Mouse (Mus musculus): Measurements from ENCODE around the gene Cpe. TPM values are rescaled to one million over a fixed set of nuclear protein-coding genes. Genes with fewer than 3 reads are reported as not detected.

Cpe gene
- polyA plus RNA-seq, 1 experiment from 2014 or later: 723 TPM

DNA sequence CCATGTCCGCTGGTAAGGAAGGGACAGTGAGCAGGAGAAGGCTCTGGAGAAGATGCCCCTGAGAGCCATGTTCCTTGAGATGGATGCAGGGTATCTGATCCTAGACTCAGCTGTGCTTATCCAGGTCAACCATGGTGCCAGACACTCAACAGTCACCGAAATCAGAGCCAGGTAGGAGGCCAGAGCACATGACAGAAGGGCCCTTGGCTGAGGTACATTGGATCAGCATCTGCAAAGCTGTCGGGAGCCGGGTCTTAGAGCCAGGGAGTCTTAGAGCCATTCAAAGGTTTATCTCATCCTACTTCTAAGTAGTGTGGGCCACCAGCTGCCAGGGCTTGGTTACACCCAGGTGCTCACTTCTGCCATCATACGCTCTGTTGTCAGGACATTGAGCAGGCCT lies 46.4 kb downstream of the Cpe start:
- Histone ChIP-seq H3K36me3 (no peaks in the 10 kb centered on the region), H3K4me3 (no peak overlapping the region), H3K9ac (no peak overlapping the region), H3K27ac (replicated peaks) (no peak overlapping the region), H3K4me2 (no peak overlapping the region), H3K9me3 (no peaks in the 10 kb centered on the region), H3K4me1 (replicated peaks) (peaks cover 10% of the 10 kb centered on the region), H3K27me3 (no peaks in the 10 kb centered on the region)
- WGBS: 97% methylated on average over 5 of the region's 5 CpGs
- no peak for ATAC-seq (ENCODE audit: low FRiP score, low read depth)

DNA sequence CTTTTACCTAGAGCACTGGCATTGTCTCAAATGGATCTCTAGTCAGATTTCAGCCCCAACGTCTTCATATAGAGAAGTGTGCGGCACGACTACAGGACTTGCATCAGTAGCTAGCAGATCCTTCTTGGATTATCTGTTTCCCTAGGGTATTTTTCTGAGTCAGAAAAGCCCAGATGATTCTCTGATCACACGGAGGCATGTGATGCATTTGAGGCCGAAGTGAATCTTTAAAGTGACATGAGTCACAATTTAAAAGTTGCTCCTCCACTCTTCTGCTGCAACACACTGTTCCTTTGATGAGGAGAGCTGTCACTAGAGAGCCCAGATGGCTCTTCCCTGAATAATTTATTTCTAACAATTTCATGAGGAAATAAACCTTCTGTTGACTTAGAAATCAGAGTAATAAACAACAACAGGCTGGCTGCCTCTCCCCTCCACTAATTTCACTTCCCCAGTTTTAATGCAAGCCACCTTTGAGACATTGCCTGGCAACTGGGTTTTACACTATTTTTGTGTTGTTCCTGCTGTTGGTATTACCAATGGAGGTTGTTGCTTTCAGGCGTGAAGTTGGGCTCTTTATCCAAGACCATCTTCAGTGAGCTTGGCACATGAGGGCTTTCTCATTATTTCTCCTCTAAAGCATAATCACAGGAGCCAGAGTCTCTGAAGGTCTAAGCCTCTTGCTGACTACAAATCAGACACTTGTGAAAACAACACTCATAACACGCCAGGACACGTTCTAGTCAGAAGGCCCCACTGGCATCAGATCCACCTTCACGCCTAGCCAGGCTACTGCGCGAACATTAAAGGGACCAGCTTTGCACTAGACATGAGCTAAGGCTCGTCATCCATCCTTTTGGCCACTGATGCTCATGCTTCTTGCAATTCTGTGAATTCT lies 48.5 kb downstream of the Cpe start:
- Histone ChIP-seq H3K27me3 (no peaks in the 10 kb centered on the region), H3K9me3 (no peaks in the 10 kb centered on the region), H3K4me3 (no peak overlapping the region), H3K4me2 (no peak overlapping the region), H3K4me1 (replicated peaks) (peaks cover 10% of the 10 kb centered on the region), H3K9ac (no peak overlapping the region), H3K27ac (replicated peaks) (no peak overlapping the region; the same call in 1 of the 2 replicates), H3K36me3 (no peaks in the 10 kb centered on the region)
- 83% methylated on average over 12 of the region's 12 CpGs for WGBS
- ATAC-seq (ENCODE audit: low FRiP score, low read depth): no peak

DNA sequence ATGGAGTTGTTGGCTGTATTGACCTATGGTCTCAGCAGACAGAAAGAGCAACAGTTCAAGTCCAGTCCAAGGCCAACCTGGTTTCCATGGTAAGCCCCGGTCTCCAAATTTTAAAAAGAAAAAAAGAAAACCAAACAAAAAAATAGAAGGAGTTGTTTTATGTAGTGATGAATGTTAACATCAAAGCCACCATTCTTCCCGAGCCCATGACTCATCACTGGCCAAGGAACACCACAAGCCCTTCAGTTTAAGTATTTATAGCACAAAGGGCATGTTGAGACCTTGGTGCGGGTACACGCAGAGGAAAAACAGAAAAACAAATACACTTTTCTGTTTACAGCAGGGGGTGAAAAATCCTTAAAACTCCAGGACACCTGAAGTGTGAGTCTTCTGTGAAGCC lies 49.5 kb downstream of the Cpe start:
- Histone ChIP-seq H3K9ac (no peak overlapping the region), H3K4me1 (replicated peaks) (peaks cover 10% of the 10 kb centered on the region), H3K36me3 (no peaks in the 10 kb centered on the region), H3K27ac (replicated peaks) (no peak overlapping the region), H3K9me3 (no peaks in the 10 kb centered on the region), H3K27me3 (no peaks in the 10 kb centered on the region), H3K4me2 (no peak overlapping the region), H3K4me3 (no peak overlapping the region)
- WGBS: 76% methylated on average over 4 of the region's 4 CpGs
- ATAC-seq (ENCODE audit: low FRiP score, low read depth): no peak

DNA sequence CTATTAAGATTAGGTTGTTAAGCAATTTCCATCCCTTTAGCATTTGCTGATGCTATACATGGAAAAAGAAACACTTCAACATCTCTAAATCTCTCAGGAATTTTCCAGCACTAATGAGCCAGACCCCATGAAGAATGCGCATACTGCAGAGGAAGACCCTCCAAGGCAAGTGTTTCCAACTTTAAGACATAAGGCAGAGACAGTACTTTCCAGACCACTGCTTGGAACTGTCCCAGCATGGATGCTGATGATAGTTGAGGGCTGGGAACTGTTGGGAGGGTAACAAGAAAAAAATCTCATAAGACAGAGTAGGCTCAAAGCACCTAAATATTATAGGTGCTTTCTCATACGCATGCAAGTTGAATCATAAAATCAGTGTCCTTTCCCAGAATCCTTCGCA lies 50.1 kb downstream of the Cpe start:
- WGBS: 92% methylated on average over 3 of the region's 3 CpGs
- Histone ChIP-seq H3K27me3 (no peaks in the 10 kb centered on the region), H3K9me3 (no peaks in the 10 kb centered on the region), H3K4me1 (replicated peaks) (peaks cover 10% of the 10 kb centered on the region), H3K36me3 (no peaks in the 10 kb centered on the region), H3K4me3 (no peak overlapping the region), H3K27ac (replicated peaks) (no peak overlapping the region), H3K4me2 (no peak overlapping the region), H3K9ac (no peak overlapping the region)
- ATAC-seq (ENCODE audit: low FRiP score, low read depth): no peak

DNA sequence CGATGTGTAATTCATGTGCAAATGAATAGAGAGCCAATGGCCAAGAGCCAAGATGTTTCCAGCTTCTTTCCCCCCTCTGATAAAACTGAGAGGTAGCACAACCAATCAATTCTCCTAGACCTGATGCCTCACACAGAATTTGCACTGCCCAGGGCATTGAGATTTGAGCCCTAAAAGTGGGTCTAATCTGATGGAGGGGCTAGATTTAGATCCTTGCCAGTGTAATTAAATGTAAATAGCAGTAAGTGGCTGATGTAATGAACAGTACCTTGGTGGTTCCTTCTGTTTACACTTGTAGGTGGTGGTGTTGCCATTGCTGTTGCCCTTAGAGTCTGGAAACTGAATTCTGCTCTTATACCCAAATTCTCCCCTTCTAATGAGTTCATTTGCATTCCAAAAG lies 52.3 kb downstream of the Cpe start:
- WGBS: 29% methylated on average over 1 of the region's 1 CpGs
- H3K9ac ChIP-seq: no peak overlapping the region
- H3K27me3 ChIP-seq: no peaks in the 10 kb centered on the region
- H3K4me2 ChIP-seq: no peak overlapping the region
- H3K4me3 ChIP-seq: no peak overlapping the region
- H3K4me1 ChIP-seq (replicated peaks): peaks cover 10% of the 10 kb centered on the region
- H3K36me3 ChIP-seq: no peaks in the 10 kb centered on the region
- no peaks in the 10 kb centered on the region for H3K9me3 ChIP-seq
- ATAC-seq (ENCODE audit: low FRiP score, low read depth): no peak
- no peak overlapping the region for H3K27ac ChIP-seq (replicated peaks)

DNA sequence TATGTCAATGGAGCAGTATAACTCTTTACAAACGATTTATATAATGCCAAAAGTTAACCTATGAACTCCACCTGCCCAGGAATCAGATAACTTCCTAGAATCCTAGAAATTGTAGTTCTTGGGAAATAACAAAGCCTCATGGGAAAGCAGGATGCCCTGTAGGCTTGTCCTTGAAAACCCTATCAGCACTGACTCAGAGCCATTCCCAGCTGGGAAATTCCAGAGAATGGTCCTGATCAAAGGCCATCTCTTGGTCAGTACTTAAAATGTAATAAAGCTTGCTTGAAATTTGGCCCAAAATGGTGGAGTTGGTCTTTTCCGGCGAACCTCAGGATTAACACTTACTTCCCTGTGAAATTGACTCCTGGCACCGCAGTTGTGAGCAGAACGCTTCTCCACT lies 53.2 kb downstream of the Cpe start:
- no peak for ATAC-seq (ENCODE audit: low FRiP score, low read depth)
- Histone ChIP-seq H3K27ac (replicated peaks) (no peak overlapping the region), H3K36me3 (no peaks in the 10 kb centered on the region), H3K27me3 (no peaks in the 10 kb centered on the region), H3K9me3 (no peaks in the 10 kb centered on the region), H3K4me3 (no peak overlapping the region), H3K4me1 (replicated peaks) (peaks cover 8% of the 10 kb centered on the region), H3K9ac (no peak overlapping the region), H3K4me2 (no peak overlapping the region)
- 90% methylated on average over 5 of the region's 5 CpGs for WGBS

DNA sequence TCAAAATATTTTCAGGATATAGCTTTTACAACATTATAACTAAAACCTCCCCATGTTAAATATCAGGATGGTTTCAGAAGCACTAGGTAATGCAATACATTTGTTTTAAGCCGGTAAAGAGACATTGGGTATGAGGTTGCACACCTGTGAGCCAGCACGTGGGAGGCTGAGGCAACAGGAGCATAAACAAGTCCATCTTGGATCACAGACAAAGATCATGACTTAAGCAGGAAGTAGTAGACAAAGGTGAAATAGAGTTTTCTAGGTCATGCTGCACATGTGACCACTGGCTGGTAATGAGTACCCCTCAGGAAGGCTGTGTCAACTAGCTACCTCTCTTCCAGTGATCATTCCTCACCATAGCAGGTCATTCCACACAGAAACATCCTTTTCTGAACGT lies 58.0 kb downstream of the Cpe start:
- Histone ChIP-seq H3K4me1 (replicated peaks) (no peaks in the 10 kb centered on the region), H3K4me3 (no peak overlapping the region), H3K27me3 (no peaks in the 10 kb centered on the region), H3K27ac (replicated peaks) (no peak overlapping the region), H3K9ac (no peak overlapping the region), H3K36me3 (no peaks in the 10 kb centered on the region), H3K9me3 (no peaks in the 10 kb centered on the region), H3K4me2 (no peak overlapping the region)
- 91% methylated on average over 3 of the region's 3 CpGs for WGBS
- ATAC-seq (ENCODE audit: low FRiP score, low read depth): no peak

DNA sequence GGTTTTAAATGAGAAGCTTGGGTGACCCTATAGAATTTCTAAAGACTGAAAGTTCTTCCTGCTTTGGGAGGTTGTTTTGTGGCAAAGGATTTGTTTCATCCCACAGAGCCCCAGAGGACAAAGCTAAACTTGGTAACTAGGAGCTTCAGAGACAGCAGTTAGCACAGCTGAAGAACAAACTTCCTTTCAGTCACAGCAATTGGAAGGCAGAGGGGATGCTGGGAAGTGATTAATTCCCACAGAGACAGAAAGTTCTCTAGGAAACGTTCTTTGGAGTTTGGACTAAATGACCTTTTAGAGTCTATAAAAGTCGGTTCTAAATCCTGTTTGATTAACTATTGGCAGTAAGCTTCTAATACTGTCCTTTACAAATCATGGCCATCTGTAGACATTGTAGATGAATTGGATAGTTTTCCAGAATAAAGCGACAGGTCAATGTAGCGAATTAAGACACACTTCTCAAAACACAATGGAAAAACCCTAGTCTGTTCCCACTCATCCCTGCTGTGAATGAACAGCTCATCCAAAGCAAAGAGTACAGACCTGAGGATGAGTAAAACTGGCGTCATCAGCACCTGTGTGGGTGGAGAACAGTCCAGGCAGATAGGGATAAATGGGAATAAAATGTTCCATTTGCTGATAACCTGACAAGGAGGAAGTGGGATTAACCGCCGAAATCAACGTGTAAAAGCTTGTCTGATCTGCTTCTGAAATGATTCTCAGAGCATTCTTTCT lies 58.6 kb downstream of the Cpe start:
- Histone ChIP-seq H3K27ac (replicated peaks) (no peak overlapping the region), H3K36me3 (no peaks in the 10 kb centered on the region), H3K27me3 (no peaks in the 10 kb centered on the region), H3K4me1 (replicated peaks) (peaks cover 2% of the 10 kb centered on the region; the same call in 1 of the 2 replicates), H3K9ac (no peak overlapping the region), H3K4me2 (no peak overlapping the region), H3K4me3 (no peak overlapping the region), H3K9me3 (no peaks in the 10 kb centered on the region)
- ATAC-seq (ENCODE audit: low FRiP score, low read depth): no peak
- 74% methylated on average over 8 of the region's 8 CpGs for WGBS

DNA sequence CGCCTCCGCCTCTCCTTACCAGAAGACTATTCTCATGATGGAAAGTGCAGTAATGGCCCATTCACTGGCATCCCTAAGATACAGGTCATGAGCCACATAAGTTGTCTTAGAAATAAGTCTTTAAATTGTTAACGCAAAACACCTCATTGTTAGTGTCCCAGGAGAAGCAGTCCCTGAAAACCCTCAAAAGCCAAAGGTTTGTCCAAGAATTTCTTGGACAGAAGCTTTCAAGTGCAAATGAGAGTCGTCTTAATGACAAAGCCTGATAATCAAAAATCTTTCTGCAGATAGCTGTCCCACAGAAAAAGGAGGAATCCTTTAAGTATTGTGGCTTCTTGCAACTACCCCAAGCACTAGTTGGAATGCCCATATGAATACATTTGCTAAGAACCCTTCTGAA lies 60.7 kb downstream of the Cpe start:
- Histone ChIP-seq H3K9ac (no peak overlapping the region), H3K27ac (replicated peaks) (no peak overlapping the region), H3K4me1 (replicated peaks) (peaks cover 3% of the 10 kb centered on the region; the same call in 1 of the 2 replicates), H3K4me3 (no peak overlapping the region), H3K9me3 (no peaks in the 10 kb centered on the region), H3K36me3 (no peaks in the 10 kb centered on the region), H3K27me3 (no peaks in the 10 kb centered on the region), H3K4me2 (no peak overlapping the region)
- no peak for ATAC-seq (ENCODE audit: low FRiP score, low read depth)
- 89% methylated on average over 4 of the region's 4 CpGs for WGBS

DNA sequence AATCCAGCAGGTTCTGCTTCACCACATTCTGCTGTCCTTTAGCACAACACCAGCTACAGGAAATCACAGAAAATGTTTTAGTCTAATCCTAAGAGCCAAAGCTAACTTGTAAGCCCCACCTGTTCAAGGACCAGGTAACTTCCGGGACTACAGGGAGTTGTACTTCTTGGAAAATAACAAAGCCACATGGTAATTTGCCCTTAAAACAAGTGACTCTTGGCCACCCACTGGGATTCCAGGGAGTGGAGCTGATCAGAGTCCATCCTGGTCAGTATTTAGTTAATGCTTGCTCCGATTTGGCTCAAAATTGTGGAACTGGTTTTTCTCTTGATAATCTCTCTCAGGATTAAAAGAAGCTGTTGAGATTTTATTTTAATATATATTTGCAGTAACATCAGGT lies 61.1 kb downstream of the Cpe start:
- WGBS: 83% methylated on average over 2 of the region's 2 CpGs
- H3K4me3 ChIP-seq: no peak overlapping the region
- no peak for ATAC-seq (ENCODE audit: low FRiP score, low read depth)
- no peaks in the 10 kb centered on the region for H3K36me3 ChIP-seq
- no peak overlapping the region for H3K9ac ChIP-seq
- no peaks in the 10 kb centered on the region for H3K27me3 ChIP-seq
- H3K4me2 ChIP-seq: no peak overlapping the region
- no peaks in the 10 kb centered on the region for H3K9me3 ChIP-seq
- no peak overlapping the region for H3K27ac ChIP-seq (replicated peaks)
- peaks cover 3% of the 10 kb centered on the region; the same call in 1 of the 2 replicates for H3K4me1 ChIP-seq (replicated peaks)

DNA sequence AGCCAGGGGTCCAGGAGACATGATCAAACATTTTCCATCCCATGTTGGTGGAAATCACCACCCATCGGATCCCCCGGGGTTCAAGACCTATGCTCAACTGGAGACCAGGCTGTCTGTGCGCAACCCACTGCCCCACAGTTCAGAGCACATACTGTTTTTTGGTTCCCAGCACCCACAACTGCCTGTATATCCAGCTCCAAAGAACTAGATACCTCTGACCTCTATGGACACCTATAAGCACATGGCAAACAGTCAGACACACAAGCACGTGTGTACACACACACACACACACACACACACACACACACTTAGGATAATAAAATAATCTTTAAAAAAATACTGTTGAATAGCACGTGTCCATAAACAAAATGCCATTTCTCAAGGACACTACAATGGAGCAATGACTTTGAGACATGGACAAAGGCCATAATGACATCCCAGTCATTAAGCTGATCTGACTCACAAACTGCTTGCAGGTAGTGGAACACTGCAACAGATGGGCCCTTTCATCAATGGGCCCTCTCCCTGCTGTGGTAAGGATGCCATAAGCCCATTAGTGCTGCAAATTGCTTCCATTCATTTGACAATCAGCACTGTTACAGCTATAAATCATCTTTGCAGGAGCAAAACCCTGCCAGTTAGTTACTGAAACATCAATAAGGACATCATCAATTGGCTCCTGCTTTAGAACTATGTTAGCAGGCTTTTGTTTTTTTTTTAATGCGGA lies 63.7 kb downstream of the Cpe start:
- Histone ChIP-seq H3K4me2 (no peak overlapping the region), H3K27ac (replicated peaks) (no peak overlapping the region), H3K36me3 (no peaks in the 10 kb centered on the region), H3K27me3 (no peaks in the 10 kb centered on the region), H3K9ac (no peak overlapping the region), H3K9me3 (no peaks in the 10 kb centered on the region), H3K4me3 (no peak overlapping the region), H3K4me1 (replicated peaks) (peaks cover 13% of the 10 kb centered on the region)
- WGBS: 82% methylated on average over 6 of the region's 6 CpGs
- ATAC-seq (ENCODE audit: low FRiP score, low read depth): peak; percentile 47; the same call in 1 of the 2 replicates

DNA sequence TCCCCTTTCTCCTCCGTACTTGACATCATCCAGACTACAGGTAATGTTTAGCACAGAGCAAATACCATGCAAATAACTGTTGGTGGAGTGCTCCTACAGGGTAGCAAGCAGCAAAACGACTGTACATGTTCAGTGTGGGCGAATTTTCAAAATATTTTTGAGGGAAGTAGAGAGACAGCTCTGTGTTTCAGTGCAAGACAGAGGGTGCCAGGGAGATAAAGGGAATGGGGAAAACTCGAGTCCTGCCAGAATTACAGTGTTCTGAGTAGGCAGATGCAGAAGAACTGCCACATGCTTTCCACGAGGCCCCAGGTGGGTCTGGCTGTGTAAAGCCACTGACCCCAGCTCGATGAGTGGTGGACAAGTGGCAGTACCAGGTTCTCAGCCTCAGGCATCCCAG lies 64.8 kb downstream of the Cpe start:
- H3K9me3 ChIP-seq: no peaks in the 10 kb centered on the region
- H3K9ac ChIP-seq: no peak overlapping the region
- WGBS: 90% methylated on average over 6 of the region's 6 CpGs
- H3K4me3 ChIP-seq: no peak overlapping the region
- no peak overlapping the region for H3K27ac ChIP-seq (replicated peaks)
- H3K36me3 ChIP-seq: no peaks in the 10 kb centered on the region
- H3K4me2 ChIP-seq: no peak overlapping the region
- H3K27me3 ChIP-seq: no peaks in the 10 kb centered on the region
- H3K4me1 ChIP-seq (replicated peaks): peaks cover 13% of the 10 kb centered on the region
- no peak for ATAC-seq (ENCODE audit: low FRiP score, low read depth)
